9 mouse cellular contexts compared by ENCODE assay signal in the genomic region with DNA sequence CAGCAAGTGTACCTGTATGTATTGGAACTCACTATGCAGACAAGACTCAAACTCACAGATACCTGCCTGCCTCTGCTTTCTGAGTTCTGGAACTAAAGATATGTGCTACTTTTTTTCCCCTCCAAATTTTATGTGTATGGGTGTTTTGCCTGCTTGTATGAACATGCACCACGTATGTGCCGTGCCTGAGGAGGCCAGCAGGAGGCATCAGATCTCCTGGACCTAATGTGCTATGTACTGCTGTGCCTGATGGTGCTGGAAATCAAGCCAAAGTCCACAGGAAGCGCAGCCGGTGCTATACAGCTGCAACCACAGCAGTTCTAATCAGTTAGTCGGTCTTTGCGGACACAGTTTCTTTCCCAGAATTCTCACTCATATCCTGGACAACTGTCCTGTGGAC. TPM values are rescaled to one million over a fixed set of nuclear protein-coding genes. Genes with fewer than 3 reads are reported as not detected.
DNase-seq lines count a peak whose midpoint lies in the region; ATAC-seq and TF ChIP-seq lines count a peak whose summit lies in the region.
"Had no signal": no experiment of that assay in that cellular context is flagged by ENCODE, and none has a peak within 500 bp of the region (broad histone marks: within the 10 kb centered on the region; RNA-seq: fewer than 3 reads in every experiment).

No protein-coding gene starts in this region.

- peak overlapping the region; percentile 19; the same call in 1 of the 2 replicates for H3K4me2 ChIP-seq in liver, embryonic 12.5 days
- H3K4me2 ChIP-seq: midbrain, embryonic 12.5 days had no signal

- H3K9me3 ChIP-seq in liver, embryonic 12.5 days (replicated peaks): no peaks in the 10 kb centered on the region; the same call in 1 of the 2 replicates
- H3K9me3 ChIP-seq: midbrain, embryonic 12.5 days had no signal

- no peak overlapping the region for H3K27ac ChIP-seq in gastrocnemius, adult 2 months
- no peak overlapping the region for H3K27ac ChIP-seq in thymus, adult 2 months (ENCODE audit: control insufficient read depth, insufficient read depth, low read length)
- peak overlapping the region; percentile 72 for H3K27ac ChIP-seq in liver, embryonic 12.5 days
- H3K27ac ChIP-seq: midbrain, embryonic 12.5 days had no signal

- ATAC-seq in liver, embryonic 12.5 days: peak; percentile 59; the same call in 1 of the 2 replicates

- H3K9ac ChIP-seq in liver, embryonic 12.5 days: no peak overlapping the region
- H3K9ac ChIP-seq: midbrain, embryonic 12.5 days had no signal

- 87% methylated on average over 6 of the region's 6 CpGs for WGBS in thymus, adult 2 months
- WGBS in liver, embryonic 12.5 days (ENCODE audit: insufficient replicate concordance): 51% methylated on average over 6 of the region's 6 CpGs

- peaks cover 19% of the 10 kb centered on the region for H3K4me1 ChIP-seq in thymus, adult 2 months (replicated peaks; ENCODE audit: control insufficient read depth, insufficient read depth, low read length)
- H3K4me1 ChIP-seq in liver, embryonic 12.5 days: peaks cover 60% of the 10 kb centered on the region
- H3K4me1 ChIP-seq: midbrain, embryonic 12.5 days had no signal

- peak; percentile 32; the same call in 1 of the 2 replicates for TF ChIP-seq CTCF in gastrocnemius, adult 2 months (IDR thresholded peaks at IDR 0.05)
- no peak for TF ChIP-seq CTCF in thymus, adult 2 months (IDR thresholded peaks at IDR 0.05; ENCODE audit: borderline replicate concordance, control insufficient read depth, extremely low read depth, insufficient read depth, low read length, poor library complexity)

- intact Hi-C loops in gastrocnemius, adult 2 months (cut with DNase I): loop anchor here (5.0 kb wide), 2 partner anchors 42 to 62 kb away; partner anchors contain the start of gene Qprt

- H3K4me3 ChIP-seq in gastrocnemius, adult 2 months: no peak overlapping the region
- no peak overlapping the region for H3K4me3 ChIP-seq in thymus, adult 2 months (ENCODE audit: control insufficient read depth, insufficient read depth, low read length)
- H3K4me3 ChIP-seq in liver, embryonic 12.5 days: no peak overlapping the region
- H3K4me3 ChIP-seq: midbrain, embryonic 12.5 days had no signal

- DNase-seq in gastrocnemius, adult 2 months: no peak
- no peak for DNase-seq in gastrocnemius, adult 18-20 months (ENCODE audit: low spot score)
- peak; percentile 34 for DNase-seq in thymus, adult 2 months
- no peak for DNase-seq in thymus, postnatal 0 days (ENCODE audit: low spot score)
- DNase-seq in thymus, postnatal 4 days: peak; percentile 66
- DNase-seq in ovary, postnatal 14 days (ENCODE audit: low spot score): no peak
- no peak for DNase-seq in cerebellum, adult 18-20 months

- H3K27me3 ChIP-seq in thymus, adult 2 months (ENCODE audit: control insufficient read depth, insufficient read depth, low read length): no peaks in the 10 kb centered on the region
- no peaks in the 10 kb centered on the region for H3K27me3 ChIP-seq in liver, embryonic 12.5 days (replicated peaks)
- H3K27me3 ChIP-seq: midbrain, embryonic 12.5 days had no signal

- no peaks in the 10 kb centered on the region for H3K36me3 ChIP-seq in thymus, adult 2 months (ENCODE audit: control insufficient read depth, insufficient read depth, low read length)
- H3K36me3 ChIP-seq in liver, embryonic 12.5 days: no peaks in the 10 kb centered on the region
- H3K36me3 ChIP-seq: midbrain, embryonic 12.5 days had no signal

- no peak for TF ChIP-seq POLR2A in thymus, adult 2 months (IDR thresholded peaks at IDR 0.05; ENCODE audit: control insufficient read depth, extremely low read depth, insufficient read depth, low read length, poor library complexity)

RNA-seq across cellular contexts. Expression of gene Cd2bp2, which starts 12.0 kb away (rescaled TPM):
- total RNA-seq in gastrocnemius, adult 2 months (2021): 10 to 100 TPM; 27.2 to 32.4 TPM
- 10 to 100 TPM; 25.1 to 26.8 TPM for total RNA-seq in gastrocnemius, adult 18-20 months (2021)
- polyA plus RNA-seq in thymus, adult 2 months (2012; rRNA removed): 63.4 and 67.2 TPM in 2 replicates
- 59.5 and 62.0 TPM in 2 replicates for polyA plus RNA-seq in thymus, postnatal 0 days (2015; fragmentation: Nextera tagmentation; extraction: Ambion mirVana)
- 35.0 and 36.0 TPM in 2 replicates for polyA plus RNA-seq in liver, embryonic 12.5 days (2016; fragmentation: Nextera tagmentation; extraction: Ambion mirVana)

RNA-seq across cellular contexts. Expression of gene Tbc1d10b, which starts 24.4 kb away (rescaled TPM):
- 10 to 100 TPM; 31.6 to 32.8 TPM for total RNA-seq in gastrocnemius, adult 2 months (2021)
- 10 to 100 TPM; 26.4 to 29.5 TPM for total RNA-seq in gastrocnemius, adult 18-20 months (2021)
- 70.3 and 81.3 TPM in 2 replicates for polyA plus RNA-seq in thymus, adult 2 months (2012; rRNA removed)
- polyA plus RNA-seq in thymus, postnatal 0 days (2015; fragmentation: Nextera tagmentation; extraction: Ambion mirVana): 20.5 and 27.4 TPM in 2 replicates
- polyA plus RNA-seq in liver, embryonic 12.5 days (2016; fragmentation: Nextera tagmentation; extraction: Ambion mirVana): 26.7 and 30.9 TPM in 2 replicates

RNA-seq across cellular contexts. Expression of gene Mylpf, which starts 24.9 kb away (rescaled TPM):
- total RNA-seq in gastrocnemius, adult 2 months (2021): over 10,000 TPM; 24,727 to 33,034 TPM
- total RNA-seq in gastrocnemius, adult 18-20 months (2021): over 10,000 TPM; 24,635 to 28,732 TPM
- polyA plus RNA-seq in thymus, adult 2 months (2012; rRNA removed): 10.7 and 12.3 TPM in 2 replicates
- polyA plus RNA-seq in thymus, postnatal 0 days (2015; fragmentation: Nextera tagmentation; extraction: Ambion mirVana): 67.7 and 68.9 TPM in 2 replicates
- 37.6 and 41.4 TPM in 2 replicates for polyA plus RNA-seq in liver, embryonic 12.5 days (2016; fragmentation: Nextera tagmentation; extraction: Ambion mirVana)

RNA-seq across cellular contexts. Expression of gene Spn, which starts 46.2 kb away (rescaled TPM):
- under 1 TPM in 1 of 2 experiments, not detected in 1; 0.17 TPM for total RNA-seq in gastrocnemius, adult 2 months (2021)
- under 1 TPM; 0.07 to 0.14 TPM for total RNA-seq in gastrocnemius, adult 18-20 months (2021)
- polyA plus RNA-seq in thymus, adult 2 months (2012; rRNA removed): 135 and 157 TPM in 2 replicates
- 26.6 and 26.7 TPM in 2 replicates for polyA plus RNA-seq in thymus, postnatal 0 days (2015; fragmentation: Nextera tagmentation; extraction: Ambion mirVana)
- 7.3 and 7.4 TPM in 2 replicates for polyA plus RNA-seq in liver, embryonic 12.5 days (2016; fragmentation: Nextera tagmentation; extraction: Ambion mirVana)

RNA-seq across cellular contexts. Expression of gene Zfp553, which starts 49.0 kb away (rescaled TPM):
- 1 to 10 TPM; 4.2 to 5.1 TPM for total RNA-seq in gastrocnemius, adult 2 months (2021)
- 1 to 10 TPM; 4.2 to 4.6 TPM for total RNA-seq in gastrocnemius, adult 18-20 months (2021)
- polyA plus RNA-seq in thymus, adult 2 months (2012; rRNA removed): 30.4 and 31.6 TPM in 2 replicates
- polyA plus RNA-seq in thymus, postnatal 0 days (2015; fragmentation: Nextera tagmentation; extraction: Ambion mirVana): 25.4 and 29.7 TPM in 2 replicates
- 13.7 and 14.2 TPM in 2 replicates for polyA plus RNA-seq in liver, embryonic 12.5 days (2016; fragmentation: Nextera tagmentation; extraction: Ambion mirVana)

Comparison
In these comparisons a context has a peak if more than half of its experiments do, and no peak if none do; other contexts are left out.
1. DNase-seq: peak in thymus, adult 2 months (single experiment) and thymus, postnatal 4 days (single experiment); none in gastrocnemius, adult 2 months (single experiment), gastrocnemius, adult 18-20 months (single experiment), thymus, postnatal 0 days (single experiment), ovary, postnatal 14 days (single experiment) and cerebellum, adult 18-20 months (0 of 2).